Mouse (Mus musculus) ES-CJ7 (cell line): ENCODE results near the gene Nr6a1.

Source experiments
- DNase-seq: peaks from one replicate; pipeline ENCODE4 v3.0.0; 2011; ENCODE audit warnings: low read depth, low spot score

Gene Nr6a1

DNA sequence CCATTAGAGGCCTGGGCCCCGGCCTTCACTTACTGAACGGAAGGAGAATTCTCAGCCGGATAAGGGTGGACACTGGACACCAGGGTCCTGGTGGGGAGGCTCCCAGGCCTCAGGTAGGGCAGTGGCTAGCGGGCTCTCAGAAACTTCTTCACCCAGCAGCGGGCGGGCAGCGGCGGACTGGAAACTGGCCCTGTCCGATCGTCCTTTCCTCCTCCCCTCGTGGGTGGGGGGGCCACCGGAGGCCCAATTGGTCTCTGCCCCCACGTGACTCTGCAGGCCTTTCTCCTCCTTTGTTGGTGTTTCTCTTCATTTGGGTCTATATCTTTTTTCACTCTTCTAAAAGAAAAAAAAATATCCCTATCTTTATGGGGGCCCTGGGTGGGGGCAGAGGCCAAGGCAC lies 213.2 kb downstream of the Nr6a1 start, which contains the start of gene Nr5a1:
Nr5a1 (minus strand) TSS at position 219 of the 400 bp plus-strand sequence.
- DNase-seq, result no peak

- DNase-seq, result no peak
Measured at GRCm38 (mm10) chr2:38713596-38713995, 213.9 kb downstream of the Nr6a1 start.

DNA sequence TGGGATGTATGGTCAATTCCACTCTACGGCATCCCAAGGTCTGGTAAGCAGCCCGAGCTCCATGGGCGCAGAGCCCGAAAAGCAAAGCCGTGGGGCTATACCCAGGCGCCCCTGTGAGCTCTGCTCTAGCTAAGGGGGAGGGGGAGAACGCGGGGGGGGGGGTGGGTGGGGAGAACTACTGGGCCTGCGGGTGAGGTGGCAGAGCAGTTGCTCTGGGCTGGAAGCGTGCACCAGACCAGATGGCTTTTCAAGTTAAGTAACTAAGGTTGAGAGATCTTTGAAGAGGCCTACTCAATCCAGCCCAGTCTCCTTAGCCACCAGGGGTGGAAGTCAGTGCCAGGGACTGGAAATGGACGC lies 214.7 kb downstream of the Nr6a1 start:
- no peak for DNase-seq

DNA sequence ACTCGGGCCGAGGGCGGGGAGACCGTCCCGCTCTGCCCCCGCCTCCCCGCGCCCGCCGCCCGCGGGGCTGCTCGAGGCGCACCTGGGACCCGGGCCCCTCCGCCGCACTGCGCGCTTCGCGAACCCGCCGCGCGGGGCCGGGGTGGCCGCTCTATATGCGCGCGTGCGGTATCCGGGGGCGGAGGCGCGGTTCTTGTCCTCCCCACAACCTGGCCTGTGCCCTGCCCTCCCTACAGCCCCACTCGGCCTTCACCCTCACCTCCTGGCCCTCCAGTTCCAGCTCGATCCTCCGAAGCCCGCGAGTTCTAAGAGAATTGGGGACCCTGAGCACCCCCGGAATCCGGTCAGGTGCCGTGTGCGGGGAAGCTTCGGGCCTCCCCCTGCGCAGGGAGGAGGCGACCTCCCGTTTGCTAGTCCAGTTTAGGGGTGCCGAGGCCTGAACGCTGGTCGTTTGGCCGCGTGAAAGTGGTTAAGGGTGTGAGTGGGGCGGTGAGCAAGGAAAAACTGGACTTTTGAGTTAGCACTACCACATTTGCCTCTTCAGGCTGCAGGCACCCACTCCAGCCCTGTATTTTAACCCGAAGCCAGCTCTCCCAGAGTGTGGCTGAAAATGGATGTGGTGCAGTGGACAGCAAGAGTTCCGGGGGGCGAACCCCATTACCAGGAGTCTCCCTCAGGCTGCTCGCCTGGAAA lies 215.3 kb downstream of the Nr6a1 start:
- no peak for DNase-seq

GRCm38 (mm10) chr2:38711421-38711861 lies 216.0 kb downstream of the Nr6a1 start:
- DNase-seq, result peak; percentile 29

DNA sequence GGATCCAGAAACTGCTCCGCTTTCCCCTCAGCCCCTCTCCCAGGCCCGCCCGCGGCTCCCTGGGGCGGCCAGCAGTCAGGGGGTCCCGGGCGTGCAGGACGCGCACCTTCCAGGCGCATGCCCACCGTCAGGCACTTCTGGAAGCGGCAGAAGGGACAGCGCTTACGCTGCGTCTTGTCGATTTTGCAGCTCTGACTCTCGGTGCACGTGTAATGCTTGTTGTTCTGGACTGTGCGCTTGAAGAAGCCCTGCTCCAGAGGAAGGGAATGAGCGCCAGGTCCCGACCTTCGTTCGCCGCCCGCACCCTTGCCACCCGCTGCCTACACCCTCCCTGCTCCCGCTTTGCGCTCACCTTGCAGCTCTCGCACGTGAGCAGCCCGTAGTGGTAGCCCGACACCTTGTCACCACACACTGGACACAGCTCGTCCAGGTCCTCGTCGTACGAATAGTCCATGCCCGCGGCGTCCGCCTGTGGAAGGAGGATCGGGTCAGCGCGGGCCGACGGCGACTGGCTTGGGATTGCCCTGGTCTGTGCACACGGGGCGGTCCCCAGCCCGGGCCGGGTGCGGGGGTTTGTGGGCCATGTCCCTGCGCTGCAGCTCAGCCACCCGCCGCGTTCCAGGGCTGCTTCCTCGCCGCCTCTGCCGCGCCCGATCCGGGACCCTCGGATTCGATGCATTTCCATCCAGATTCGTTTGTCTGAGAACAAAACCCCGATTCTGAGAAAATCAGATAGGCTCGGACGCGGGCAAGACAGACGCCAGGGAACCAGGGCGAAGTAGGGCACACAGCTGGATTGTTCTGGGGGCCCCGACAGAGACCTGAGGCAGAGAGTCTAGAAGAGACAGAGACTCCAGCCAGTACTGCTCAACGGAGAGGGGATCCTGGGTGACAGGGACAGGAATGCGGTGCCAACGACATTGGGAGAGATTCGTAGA lies 216.9 kb downstream of the Nr6a1 start:
- DNase-seq, result peak; percentile 42

DNA sequence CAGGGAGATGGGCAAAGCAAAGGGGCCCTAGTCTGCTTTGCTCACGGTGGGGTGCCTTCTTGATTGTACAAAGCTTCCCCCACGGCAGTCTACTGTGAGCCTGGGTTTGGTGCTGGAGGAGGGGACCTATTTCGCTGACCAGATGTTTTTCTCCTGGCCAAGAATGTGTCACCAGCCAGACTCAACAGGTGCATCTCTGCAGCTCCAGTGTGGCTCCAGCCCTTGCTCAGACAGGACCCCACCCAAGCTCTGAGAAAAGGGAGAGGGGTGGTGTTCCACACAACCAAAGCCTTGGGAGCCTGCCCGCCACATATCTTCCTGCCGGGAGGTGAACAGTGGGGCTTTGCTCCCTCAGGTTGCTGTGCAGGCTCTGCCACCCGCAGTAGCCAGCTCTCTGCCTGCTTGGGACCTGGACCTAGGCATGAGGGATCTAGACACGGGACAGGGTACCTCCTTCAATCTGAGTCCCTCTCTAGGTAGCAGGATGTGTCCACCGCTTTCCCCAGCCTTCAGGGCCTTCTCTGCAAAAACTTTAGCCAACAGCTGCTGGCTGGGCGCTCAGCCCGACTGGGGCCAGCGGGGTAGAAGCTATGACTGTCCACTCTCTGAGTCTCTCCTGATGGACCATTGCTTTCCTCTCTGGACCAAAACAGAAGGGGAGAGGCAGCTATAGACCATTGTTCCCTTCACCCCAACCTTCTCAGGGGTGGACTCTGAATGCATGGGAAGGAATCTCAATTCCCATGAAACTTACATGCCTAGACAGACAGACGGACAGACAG lies 218.4 kb downstream of the Nr6a1 start:
- no peak for DNase-seq

DNA sequence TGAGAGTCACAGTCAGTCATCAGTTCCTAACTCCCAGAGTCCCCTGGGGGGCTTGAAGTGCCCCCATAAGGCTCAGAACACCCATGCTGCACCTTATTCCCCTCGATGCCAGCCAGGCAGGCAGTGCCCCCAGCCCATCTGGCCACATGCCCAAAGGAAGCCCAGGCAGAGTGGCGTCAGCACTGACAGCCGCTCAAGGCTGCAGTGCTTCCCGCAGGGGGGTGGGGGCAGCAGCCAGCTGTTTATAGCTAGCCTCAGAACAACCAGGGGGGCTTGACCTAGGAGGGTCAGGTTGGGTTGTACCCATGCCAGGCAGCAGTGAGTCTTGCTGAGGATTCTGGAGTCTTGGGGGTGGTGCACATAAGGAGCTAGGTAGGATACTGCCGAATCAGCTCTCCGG lies 220.8 kb downstream of the Nr6a1 start:
- DNase-seq, result no peak

GRCm38 (mm10) chr2:38705036-38705435 lies 222.5 kb downstream of the Nr6a1 start:
- no peak for DNase-seq

DNA sequence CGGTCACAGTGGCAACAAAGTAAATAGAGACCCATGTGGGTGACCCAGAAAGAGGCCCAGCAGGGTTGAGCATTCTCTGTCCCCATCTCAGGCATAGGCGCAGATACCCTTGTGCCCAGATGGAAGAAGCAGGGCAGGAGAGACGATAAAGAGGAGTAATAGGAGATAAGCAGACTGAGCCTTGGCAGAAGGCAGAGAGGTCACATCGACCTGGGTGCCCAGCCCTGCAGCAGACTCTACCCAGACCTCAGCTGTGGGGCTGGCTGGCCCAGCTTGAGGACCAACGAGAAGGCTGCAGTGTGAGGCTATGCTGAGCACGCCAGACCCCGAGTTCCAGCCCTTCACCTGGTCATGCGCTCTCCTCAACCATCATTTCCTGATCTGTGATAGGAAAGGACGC lies 223.2 kb downstream of the Nr6a1 start:
- no peak for DNase-seq

- no peak for DNase-seq
Measured at GRCm38 (mm10) chr2:38700177-38700576, 227.3 kb downstream of the Nr6a1 start.

- no peak for DNase-seq
Measured at GRCm38 (mm10) chr2:38698623-38699022, 228.9 kb downstream of the Nr6a1 start.

GRCm38 (mm10) chr2:38697128-38698120 lies 230.1 kb downstream of the Nr6a1 start:
- DNase-seq, result peak; percentile 21

DNA sequence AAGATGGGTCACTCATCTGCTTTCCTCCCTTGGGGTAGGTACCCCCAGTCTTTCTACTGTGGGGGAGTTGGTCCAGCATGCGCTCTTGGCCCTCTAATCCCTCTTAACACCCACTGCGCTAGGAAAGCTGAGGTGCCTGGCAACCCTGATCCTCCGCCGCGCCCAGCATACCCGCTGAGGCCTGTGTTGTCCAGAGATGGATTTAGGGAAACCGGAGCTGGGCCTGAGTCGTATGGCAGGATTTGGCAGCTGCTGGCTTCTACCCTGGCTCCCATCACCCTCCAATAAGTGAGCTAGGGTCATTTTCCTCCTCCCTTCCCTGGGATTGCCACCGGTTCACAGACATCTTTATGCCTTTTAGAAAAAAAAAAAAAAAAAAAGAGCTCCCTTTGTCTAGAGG lies 231.7 kb downstream of the Nr6a1 start:
- no peak for DNase-seq

DNA sequence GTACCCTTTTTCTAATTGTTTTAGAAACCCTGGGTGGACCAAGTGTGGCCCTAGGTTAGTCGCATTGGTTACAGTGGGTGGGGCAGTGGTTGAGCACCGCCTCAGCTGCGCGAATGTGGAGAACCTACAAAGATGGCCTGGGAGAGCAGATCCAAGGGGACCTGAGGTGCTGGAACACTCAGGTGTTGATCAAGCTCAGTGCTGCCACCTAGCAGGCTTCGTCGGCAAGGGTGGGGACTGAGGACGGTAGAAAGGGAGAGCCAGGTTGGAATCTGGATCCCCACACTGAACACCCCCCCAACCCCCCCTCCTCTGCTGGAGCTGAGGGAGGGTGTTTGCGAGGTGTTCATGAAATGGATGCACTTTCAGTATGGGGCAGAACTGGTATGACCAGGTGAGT lies 235.9 kb downstream of the Nr6a1 start:
- DNase-seq, result peak; percentile 87

DNA sequence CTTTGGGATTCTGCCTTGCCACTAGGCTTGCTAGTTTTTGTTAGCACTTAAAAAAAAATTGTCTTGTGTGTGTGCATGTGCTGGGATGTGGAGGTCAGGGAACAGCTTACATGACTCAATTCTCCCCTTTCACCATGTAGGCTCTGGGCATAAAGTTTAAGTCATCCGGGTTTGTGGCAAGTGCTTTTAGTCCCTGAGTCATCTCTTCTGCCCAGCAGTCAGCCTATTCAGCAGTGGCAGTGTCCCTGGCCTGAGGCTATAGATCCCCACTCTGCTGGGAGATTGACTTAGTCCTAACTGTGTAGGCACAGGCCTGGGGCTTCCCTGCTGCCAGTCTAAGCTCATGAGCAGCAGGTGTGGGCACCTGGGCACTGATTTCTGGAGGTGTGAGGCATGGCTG lies 237.6 kb downstream of the Nr6a1 start:
- no peak for DNase-seq

- DNase-seq, result peak; percentile 82
Measured at GRCm38 (mm10) chr2:38688791-38689520, 238.5 kb downstream of the Nr6a1 start.

DNA sequence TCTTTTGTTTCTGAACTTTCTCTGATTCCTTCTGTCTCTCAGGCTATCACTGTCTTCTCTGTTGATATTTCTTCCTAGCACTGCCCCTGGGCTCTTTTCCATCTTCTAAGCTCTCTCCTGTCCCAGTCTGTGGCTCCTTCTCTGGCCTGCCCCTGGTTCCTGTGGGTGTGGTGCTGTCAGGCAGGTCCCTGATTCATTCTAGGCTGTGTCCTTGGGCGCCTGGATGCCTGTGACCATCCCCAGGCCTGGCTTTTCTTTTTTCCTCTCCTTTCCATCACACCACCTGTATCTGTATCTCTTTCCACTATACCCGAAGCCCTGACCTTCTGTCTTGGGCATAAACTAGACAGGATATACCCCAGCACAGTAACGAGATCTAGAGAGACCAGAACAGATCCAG lies 241.7 kb downstream of the Nr6a1 start:
- DNase-seq, result no peak

DNA sequence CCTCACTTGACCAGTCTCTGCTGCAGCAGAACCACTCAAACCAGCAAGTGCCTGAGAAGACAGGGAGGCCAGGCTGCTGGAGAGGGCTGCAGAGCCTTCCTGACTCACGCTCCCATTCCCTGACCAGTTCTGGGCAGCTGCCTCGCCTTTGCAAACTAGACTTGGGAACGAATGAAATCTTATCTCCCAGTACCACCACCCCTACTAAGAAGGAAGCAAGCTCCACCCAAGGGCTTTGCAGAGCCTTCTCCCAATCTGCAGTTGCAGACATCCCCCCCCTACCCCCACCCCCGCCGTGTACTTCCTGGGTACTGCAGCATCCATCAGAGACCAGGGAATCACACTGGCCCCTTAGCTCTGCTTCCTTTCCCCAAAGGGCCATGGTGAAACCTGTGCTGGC lies 244.4 kb downstream of the Nr6a1 start:
- no peak for DNase-seq

DNA sequence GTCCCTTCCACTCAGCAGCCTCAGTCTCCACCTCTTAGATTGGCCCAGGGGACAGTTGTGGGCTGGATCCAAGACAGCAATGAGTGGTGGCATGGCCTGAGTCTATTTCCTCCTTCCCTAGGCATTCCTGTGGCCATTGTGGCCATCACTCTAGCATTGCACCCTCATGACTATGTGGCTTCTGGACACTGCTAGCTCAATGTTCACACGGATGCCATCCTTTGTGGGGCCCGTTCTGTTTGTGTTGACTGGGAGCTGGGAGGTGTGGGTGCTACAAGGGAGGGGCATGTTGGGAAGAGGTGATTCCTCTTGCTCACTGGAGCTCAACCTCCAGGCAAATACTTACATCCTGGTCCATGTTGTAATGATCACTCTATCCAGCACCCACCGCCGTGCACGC lies 245.3 kb downstream of the Nr6a1 start:
- DNase-seq, result no peak
